Mouse (Mus musculus): Measurements from ENCODE around the gene Brd3. TPM values are rescaled to one million over a fixed set of nuclear protein-coding genes. Genes with fewer than 3 reads are reported as not detected.

The Brd3 gene
- total and polyA plus RNA-seq, 3 experiments, result 10.7 to 46.9 (median 38.7) TPM

GRCm38 (mm10) chr2:27476303-27477192 lies 30.9 kb downstream of the Brd3 start:
- Histone ChIP-seq H3K9me3 (replicated peaks; ENCODE audit: insufficient read depth, low read length) (no peaks in the 10 kb centered on the region), H3K27me3 (ENCODE audit: control insufficient read depth in 1 of 2, insufficient read depth in 2 of 2, low read length in 2 of 2) (no peaks in the 10 kb centered on the region)
- TF ChIP-seq POLR2AphosphoS2 (IDR thresholded peaks at IDR 0.05; ENCODE audit: low read length) (no peak), RAD21 (IDR thresholded peaks at IDR 0.05; ENCODE audit: low read depth, low read length) (no peak), TAL1 (IDR thresholded peaks at IDR 0.05; ENCODE audit: low read length) (no peak), CHD1 (IDR thresholded peaks at IDR 0.05; ENCODE audit: low read depth, low read length) (peak; percentile 72; the same call in 1 of the 2 replicates), ELF1 (IDR thresholded peaks at IDR 0.05; ENCODE audit: low read depth, low read length) (no peak), CHD2 (IDR thresholded peaks at IDR 0.05; ENCODE audit: low read length) (no peak), RCOR1 (IDR thresholded peaks at IDR 0.05; ENCODE audit: low read depth, low read length) (no peak), USF2 (IDR thresholded peaks at IDR 0.05; ENCODE audit: borderline replicate concordance in 1 of 2, insufficient read depth in 1 of 2, low read depth in 1 of 2, low read length in 2 of 2) (no peak), E2F4 (IDR thresholded peaks at IDR 0.05; ENCODE audit: borderline replicate concordance, low read depth, low read length) (0 out of 2 replicates have a peak, but pooled peaks have one; percentile 42), HCFC1 (IDR thresholded peaks at IDR 0.05; ENCODE audit: low read depth, low read length) (no peak; the same call in 1 of the 2 replicates), MAZ (IDR thresholded peaks at IDR 0.05; ENCODE audit: low read depth, low read length) (no peak), NELFE (IDR thresholded peaks at IDR 0.05; ENCODE audit: low read depth, low read length) (peak; percentile 34; the same call in 1 of the 2 replicates)

DNA sequence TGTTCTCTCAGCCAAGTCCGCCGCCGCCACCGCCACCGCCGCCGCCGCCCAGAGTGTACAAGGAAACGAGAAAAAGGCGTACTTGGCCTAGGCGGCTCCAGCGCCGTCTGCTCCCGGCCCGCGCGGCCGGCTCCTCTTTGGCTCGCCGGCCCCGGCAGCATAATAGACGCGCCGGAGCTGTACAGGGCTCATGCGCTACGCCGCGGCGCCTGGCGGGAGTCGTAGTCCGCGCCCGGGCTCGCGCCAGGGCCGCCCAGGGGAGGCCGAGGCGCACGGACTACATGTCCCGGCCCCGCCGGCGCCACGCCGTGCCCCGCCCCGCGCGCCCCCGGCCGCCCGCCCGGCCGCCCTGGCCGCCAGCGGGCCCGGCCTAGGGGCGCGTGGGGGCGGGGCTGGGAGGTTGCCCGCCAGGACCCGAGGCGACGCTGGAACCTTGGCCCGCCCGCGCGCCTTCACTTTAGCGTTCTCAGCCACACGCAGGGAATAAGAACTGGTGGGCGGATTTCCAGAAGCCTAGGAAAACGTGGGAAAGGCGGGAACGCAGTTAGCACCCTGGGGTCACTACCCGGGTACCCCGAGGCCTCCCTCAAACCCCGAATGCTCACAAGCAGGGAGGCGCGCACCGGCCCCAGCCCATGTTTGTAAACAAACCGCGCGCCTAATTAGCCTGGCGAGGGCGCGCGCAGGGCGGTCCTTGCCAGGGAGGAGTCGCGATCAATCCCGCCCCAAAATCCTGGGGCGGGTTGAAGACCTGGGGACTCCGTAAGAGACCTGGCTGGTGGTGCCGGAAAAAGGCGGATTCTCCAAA lies 31.8 kb downstream of the Brd3 start:
- Histone ChIP-seq H3K4me1 (ENCODE audit: control insufficient read depth in 1 of 2, insufficient read depth in 2 of 2, low read length in 2 of 2) (peaks cover 9 to 20% of the 10 kb centered on the region in 2 experiments), H3K27me3 (ENCODE audit: control insufficient read depth in 1 of 2, insufficient read depth in 2 of 2, low read length in 2 of 2) (no peaks in the 10 kb centered on the region), H3K9me3 (replicated peaks; ENCODE audit: insufficient read depth, low read length) (no peaks in the 10 kb centered on the region), H3K9ac (ENCODE audit: control insufficient read depth, low read depth, low read length, poor library complexity, severe bottlenecking) (peak overlapping the region; percentile 94), H3K27ac (ENCODE audit: control insufficient read depth, low read depth, low read length) (peak overlapping the region; percentile 82), H3K4me3 (ENCODE audit: control insufficient read depth in 1 of 2, insufficient read depth in 1 of 2, low read depth in 2 of 2, low read length in 2 of 2) (peak overlapping the region; percentile 95 to 97), H3K36me3 (ENCODE audit: control insufficient read depth in 1 of 2, insufficient read depth in 2 of 2, low read length in 2 of 2) (peaks cover 0 to 11% of the 10 kb centered on the region in 2 experiments; a peak in 3 of 4 replicates), H3K79me2 (ENCODE audit: control insufficient read depth, insufficient read depth, low read length, poor library complexity) (peaks cover 44% of the 10 kb centered on the region)
- DNase-seq (ENCODE audit: low read depth, low spot score), result peak; percentile 94
- no peak for TF ChIP-seq CHD1 (IDR thresholded peaks at IDR 0.05; ENCODE audit: low read depth, low read length)
- TF ChIP-seq RCOR1 (IDR thresholded peaks at IDR 0.05; ENCODE audit: low read depth, low read length), result no peak
- TF ChIP-seq NRF1 (IDR thresholded peaks at IDR 0.05; ENCODE audit: insufficient read depth, low read depth, low read length, poor library complexity, severe bottlenecking), result peak; percentile 71
- TF ChIP-seq HCFC1 (IDR thresholded peaks at IDR 0.05; ENCODE audit: low read depth, low read length), result peak; percentile 91
- TF ChIP-seq MAFK (IDR thresholded peaks at IDR 0.05; ENCODE audit: borderline replicate concordance, low read depth, low read length), result no peak
- no peak for TF ChIP-seq ZKSCAN1 (IDR thresholded peaks at IDR 0.05; ENCODE audit: low read depth, low read length)
- peak; percentile 31; the same call in 1 of the 2 replicates for TF ChIP-seq TCF12 (IDR thresholded peaks at IDR 0.05; ENCODE audit: low read depth, low read length)
- TF ChIP-seq MAX (IDR thresholded peaks at IDR 0.05; ENCODE audit: low read length), result peak; percentile 21
- no peak for TF ChIP-seq CHD2 (IDR thresholded peaks at IDR 0.05; ENCODE audit: low read length)
- peak; percentile 95 for TF ChIP-seq ZMIZ1 (IDR thresholded peaks at IDR 0.05; ENCODE audit: low read depth, low read length)
- TF ChIP-seq TBP (IDR thresholded peaks at IDR 0.05; ENCODE audit: low read depth, low read length), result 0 out of 2 replicates have a peak, but pooled peaks have one; percentile 40
- peak; percentile 77; the same call in 1 of the 2 replicates for TF ChIP-seq KAT2A (conservative IDR thresholded peaks at IDR 0.05; ENCODE audit: low read depth, low read length)
- TF ChIP-seq SIN3A (IDR thresholded peaks at IDR 0.05; ENCODE audit: low read length), result peak; percentile 90
- TF ChIP-seq ZC3H11A (IDR thresholded peaks at IDR 0.05; ENCODE audit: low read depth, low read length), result no peak
- TF ChIP-seq JUND (IDR thresholded peaks at IDR 0.05; ENCODE audit: low read depth, low read length), result no peak
- no peak for TF ChIP-seq ETS1 (IDR thresholded peaks at IDR 0.05; ENCODE audit: low read depth, low read length)
- TF ChIP-seq GATA1 (IDR thresholded peaks at IDR 0.05; ENCODE audit: low read depth, low read length), result no peak
- no peak for TF ChIP-seq E2F4 (IDR thresholded peaks at IDR 0.05; ENCODE audit: borderline replicate concordance, low read depth, low read length)
- TF ChIP-seq MEF2A (IDR thresholded peaks at IDR 0.05; ENCODE audit: extremely low read depth, insufficient replicate concordance, low read depth, low read length, poor library complexity, severe bottlenecking), result no peak

More at GRCm38 (mm10) chr2:27476303-27477192, 30.9 kb downstream of the Brd3 start:
- H3K4me1 ChIP-seq (ENCODE audit: control insufficient read depth in 1 of 2, insufficient read depth in 2 of 2, low read length in 2 of 2), result peaks cover 4 to 16% of the 10 kb centered on the region in 2 experiments; a peak in 3 of 4 replicates
- DNase-seq (ENCODE audit: low read depth, low spot score), result no peak
- peak overlapping the region; percentile 87 for H3K9ac ChIP-seq (ENCODE audit: control insufficient read depth, low read depth, low read length, poor library complexity, severe bottlenecking)
- peak overlapping the region; percentile 72 to 88 for H3K4me3 ChIP-seq (ENCODE audit: control insufficient read depth in 1 of 2, insufficient read depth in 1 of 2, low read depth in 2 of 2, low read length in 2 of 2)
- H3K36me3 ChIP-seq (ENCODE audit: control insufficient read depth in 1 of 2, insufficient read depth in 2 of 2, low read length in 2 of 2), result peaks cover 0 to 10% of the 10 kb centered on the region in 2 experiments; a peak in 3 of 4 replicates
- no peak overlapping the region for H3K27ac ChIP-seq (ENCODE audit: control insufficient read depth, low read depth, low read length)
- peaks cover 38% of the 10 kb centered on the region for H3K79me2 ChIP-seq (ENCODE audit: control insufficient read depth, insufficient read depth, low read length, poor library complexity)

Measured in MEL (cell line).